Mouse (Mus musculus) kidney, embryonic 15.5 days (tissue): ENCODE data around the gene Bet1. TPM values are rescaled to one million over a fixed set of nuclear protein-coding genes. Genes with fewer than 3 reads are reported as not detected.

Experiments
- ATAC-seq: fragments of 200-750 bp; cut with Nextera tagmentation; replicated peaks from 2 replicates; pipeline ENCODE4 v1.8.0; 2017; ENCODE audit warnings: moderate TSS enrichment; ENCODE audit not compliant: low FRiP score
- H3K27ac ChIP-seq: fragments of 300-500 bp; sonication (generic); 2 replicates; pipeline ENCODE4 v1.5.1; 2015; ENCODE audit warnings: mild to moderate bottlenecking, inconsistent platforms
- H3K27me3 ChIP-seq: fragments of 300-500 bp; sonication (generic); 2 replicates; pipeline ENCODE4 v1.6.1; 2015; ENCODE audit warnings: inconsistent platforms
- H3K36me3 ChIP-seq: fragments of 300-500 bp; sonication (generic); 2 replicates; pipeline ENCODE4 v1.6.1; 2015; ENCODE audit warnings: inconsistent platforms
- H3K4me1 ChIP-seq: fragments of 300-500 bp; sonication (generic); 2 replicates; pipeline ENCODE4 v1.6.1; 2015; ENCODE audit warnings: inconsistent platforms
- H3K4me2 ChIP-seq: fragments of 300-500 bp; sonication (generic); 2 replicates; pipeline ENCODE4 v1.6.1; 2015; ENCODE audit warnings: moderate library complexity, mild to moderate bottlenecking, inconsistent platforms
- H3K4me3 ChIP-seq: fragments of 300-500 bp; sonication (generic); replicated peaks from 2 replicates; pipeline ENCODE4 v1.5.1; 2015; ENCODE audit warnings: mild to moderate bottlenecking, inconsistent platforms
- H3K9ac ChIP-seq: fragments of 300-500 bp; sonication (generic); 2 replicates; pipeline ENCODE4 v1.6.1; 2015; ENCODE audit warnings: mild to moderate bottlenecking, inconsistent platforms
- H3K9me3 ChIP-seq: fragments of 300-500 bp; sonication (generic); replicated peaks from 2 replicates; pipeline ENCODE4 v1.6.1; 2016; ENCODE audit warnings: inconsistent platforms
- WGBS: fragments of 180-500 bp; shearing (Covaris S2); methylation state at CpG from one replicate; pipeline ENCODE4 v1.1.7; 2015; ENCODE audit warnings: mixed read lengths; 5-methylcytosine and 5-hydroxymethylcytosine counted together
- polyA plus RNA-seq: library from polyadenylated mRNA; unstranded; fragments of >200 nt; fragmentation: Nextera tagmentation; extraction: Ambion mirVana; gene quantifications from 2 replicates; pipeline ENCODE4 v1.2.1, GENCODE M21; 2015

Gene Bet1
- polyA plus RNA-seq, result 69.4 and 79.3 TPM in 2 replicates

GRCm38 (mm10) chr6:4086663-4087454 is at the start of gene Bet1:
TSS of gene Bet1 (minus strand) at chr6:4086972.
- no peaks in the 10 kb centered on the region for H3K27me3 ChIP-seq
- H3K27ac ChIP-seq, result peak within 1 kb of the TSS; percentile 73
- no peaks in the 10 kb centered on the region for H3K9me3 ChIP-seq
- 0 out of 2 replicates have a peak, but pooled peaks cover 3% of the 10 kb centered on the region for H3K36me3 ChIP-seq
- WGBS, result under 1% methylated on average over 24 of the region's 24 CpGs
- peak; percentile 100 for ATAC-seq
- peaks cover 5% of the 10 kb centered on the region; the same call in 1 of the 2 replicates for H3K4me1 ChIP-seq
- peak within 1 kb of the TSS; percentile 87 for H3K4me3 ChIP-seq
- peak within 1 kb of the TSS; percentile 75 for H3K9ac ChIP-seq
- H3K4me2 ChIP-seq, result peak within 1 kb of the TSS; percentile 69

- Histone ChIP-seq H3K27me3 (no peaks in the 10 kb centered on the region), H3K9ac (no peak overlapping the region), H3K27ac (no peak overlapping the region), H3K4me1 (no peaks in the 10 kb centered on the region), H3K9me3 (no peaks in the 10 kb centered on the region), H3K36me3 (no peaks in the 10 kb centered on the region), H3K4me2 (no peak overlapping the region), H3K4me3 (no peak overlapping the region)
- ATAC-seq, result no peak
- WGBS, result 75% methylated on average over 7 of the region's 7 CpGs
Measured at GRCm38 (mm10) chr6:4132239-4132638, 45.5 kb upstream of the Bet1 start.

GRCm38 (mm10) chr6:4131149-4131548 is 44.4 kb upstream of the Bet1 start:
- ATAC-seq, result no peak
- H3K27ac ChIP-seq, result no peak overlapping the region
- no peak overlapping the region for H3K4me2 ChIP-seq
- H3K9ac ChIP-seq, result no peak overlapping the region
- H3K4me1 ChIP-seq, result no peaks in the 10 kb centered on the region
- no peaks in the 10 kb centered on the region for H3K36me3 ChIP-seq
- H3K4me3 ChIP-seq, result no peak overlapping the region
- WGBS, result 51% methylated on average over 2 of the region's 2 CpGs
- no peaks in the 10 kb centered on the region for H3K27me3 ChIP-seq
- H3K9me3 ChIP-seq, result no peaks in the 10 kb centered on the region

DNA sequence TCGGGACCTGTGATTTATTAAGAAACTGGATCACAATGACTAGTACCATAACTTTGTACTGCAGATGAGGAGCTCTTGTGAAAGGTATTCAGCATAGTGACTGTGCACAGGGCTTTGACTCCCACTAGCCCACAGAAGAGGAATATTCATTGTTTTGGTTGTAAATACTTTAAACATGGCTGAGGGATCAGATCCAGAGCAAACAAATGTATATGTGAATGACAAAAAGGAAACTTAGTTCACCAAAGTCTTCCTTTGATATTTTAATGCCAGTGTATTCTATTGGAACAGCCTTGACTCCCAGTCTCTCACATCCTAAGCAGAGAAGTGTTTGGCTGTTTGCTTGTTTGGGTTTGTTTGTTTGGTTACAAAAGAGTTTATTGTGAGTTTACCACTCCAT is 31.8 kb upstream of the Bet1 start:
- H3K9ac ChIP-seq, result no peak overlapping the region
- ATAC-seq, result no peak

DNA sequence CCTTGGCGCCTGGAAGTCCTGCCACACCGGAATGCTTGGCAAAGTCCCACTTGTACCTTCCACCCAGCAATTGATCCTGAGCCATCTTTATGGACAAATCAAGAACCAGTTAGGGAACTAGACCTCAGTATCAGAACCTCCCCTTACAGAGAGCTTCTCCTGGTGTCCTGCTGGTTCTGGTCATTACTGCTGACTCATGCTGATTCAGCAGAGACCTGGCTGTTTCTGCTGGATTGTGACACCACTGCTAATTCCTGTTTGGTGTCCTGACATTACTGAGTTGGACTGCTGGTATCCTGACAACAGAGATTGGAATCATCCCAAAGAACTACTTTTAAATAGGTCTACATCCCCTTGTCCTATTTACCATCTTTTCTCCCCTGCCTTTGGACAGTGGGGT is 3.7 kb upstream of the Bet1 start:
- Histone ChIP-seq H3K9ac (no peak overlapping the region), H3K36me3 (no peaks in the 10 kb centered on the region), H3K27me3 (no peaks in the 10 kb centered on the region), H3K27ac (no peak overlapping the region), H3K4me2 (no peak overlapping the region), H3K9me3 (no peaks in the 10 kb centered on the region), H3K4me3 (no peak overlapping the region), H3K4me1 (peaks cover 3% of the 10 kb centered on the region; the same call in 1 of the 2 replicates)
- WGBS, result 82% methylated on average over 2 of the region's 2 CpGs
- no peak for ATAC-seq

More for the DNA sequence above, 31.8 kb upstream of the Bet1 start:
- H3K9me3 ChIP-seq, result no peaks in the 10 kb centered on the region
- H3K27me3 ChIP-seq, result no peaks in the 10 kb centered on the region
- H3K36me3 ChIP-seq, result no peaks in the 10 kb centered on the region
- H3K4me3 ChIP-seq, result no peak overlapping the region
- no peaks in the 10 kb centered on the region for H3K4me1 ChIP-seq
- no peak overlapping the region for H3K27ac ChIP-seq
- H3K4me2 ChIP-seq, result no peak overlapping the region
- WGBS, result 63% methylated on average over 1 of the region's 1 CpGs

DNA sequence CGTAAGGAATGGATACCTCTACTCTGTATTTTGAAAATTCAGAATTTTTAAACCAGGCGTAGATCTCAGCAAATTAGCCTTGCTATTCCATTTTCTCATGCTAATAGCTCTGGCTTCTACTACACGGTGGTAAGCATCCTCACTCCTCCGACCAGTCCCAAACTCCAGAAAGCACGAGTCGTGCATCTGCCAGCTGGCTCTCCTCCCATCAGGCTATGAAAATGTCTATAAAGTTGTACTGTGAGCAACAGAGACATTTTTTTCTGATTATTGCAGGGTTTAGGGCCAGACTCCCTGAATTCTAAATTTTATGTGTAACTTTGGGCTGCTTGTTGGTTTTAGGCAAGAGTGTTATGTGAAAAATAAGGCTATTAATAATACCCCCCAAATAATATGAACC is 14.5 kb downstream of the Bet1 start:
- H3K27ac ChIP-seq, result no peak overlapping the region
- no peak for ATAC-seq
- H3K27me3 ChIP-seq, result no peaks in the 10 kb centered on the region
- no peaks in the 10 kb centered on the region for H3K9me3 ChIP-seq
- H3K9ac ChIP-seq, result no peak overlapping the region
- WGBS, result 68% methylated on average over 6 of the region's 6 CpGs
- no peaks in the 10 kb centered on the region for H3K4me1 ChIP-seq
- no peak overlapping the region for H3K4me3 ChIP-seq
- H3K4me2 ChIP-seq, result no peak overlapping the region
- H3K36me3 ChIP-seq, result peaks cover under 1% of the 10 kb centered on the region; the same call in 1 of the 2 replicates

DNA sequence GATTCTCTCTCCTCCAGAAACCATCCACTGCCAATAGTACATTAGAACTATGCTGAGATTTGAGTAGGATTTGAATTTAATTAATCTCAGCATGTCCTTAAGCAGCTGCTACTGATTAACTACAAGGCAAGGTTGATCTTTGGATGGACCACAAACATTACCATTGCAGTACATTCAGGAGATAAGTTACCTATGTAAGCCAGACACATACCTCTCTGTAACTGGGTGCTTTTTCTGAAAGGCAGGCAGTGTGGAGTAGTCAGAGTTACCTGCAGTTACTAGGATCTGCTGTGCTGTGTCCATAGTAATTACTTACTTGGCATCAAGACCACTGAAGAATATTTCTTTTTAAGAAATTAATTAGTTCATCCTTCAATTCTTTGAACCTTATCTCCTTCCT is 17.1 kb downstream of the Bet1 start:
- no peak overlapping the region for H3K27ac ChIP-seq
- H3K9ac ChIP-seq, result no peak overlapping the region
- H3K27me3 ChIP-seq, result no peaks in the 10 kb centered on the region
- no peaks in the 10 kb centered on the region for H3K4me1 ChIP-seq
- 0 out of 2 replicates have a peak, but pooled peaks have one; percentile 33 for ATAC-seq
- no peaks in the 10 kb centered on the region for H3K36me3 ChIP-seq
- no peaks in the 10 kb centered on the region for H3K9me3 ChIP-seq
- no peak overlapping the region for H3K4me3 ChIP-seq
- H3K4me2 ChIP-seq, result no peak overlapping the region

DNA sequence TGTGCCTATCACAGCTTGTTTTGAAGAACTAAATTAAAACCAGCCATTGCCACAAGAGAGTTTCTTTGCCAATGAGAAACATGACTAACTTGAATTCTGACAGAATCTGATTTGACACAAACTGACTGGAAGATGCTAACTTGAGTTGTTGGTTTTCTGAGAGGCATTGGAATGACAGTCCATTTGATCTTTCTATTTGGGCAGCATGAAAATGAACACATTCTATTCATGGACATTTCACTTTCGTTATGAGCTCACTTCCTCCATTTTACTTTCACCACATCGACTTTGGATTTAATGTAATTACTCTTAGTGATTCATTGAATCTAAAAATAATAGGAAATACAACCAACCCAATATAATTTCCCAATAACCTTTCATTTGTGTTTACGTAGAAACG is 32.4 kb downstream of the Bet1 start:
- no peaks in the 10 kb centered on the region for H3K36me3 ChIP-seq
- H3K4me1 ChIP-seq, result no peaks in the 10 kb centered on the region
- ATAC-seq, result no peak
- WGBS, result 88% methylated on average over 4 of the region's 4 CpGs
- no peak overlapping the region for H3K9ac ChIP-seq
- H3K4me3 ChIP-seq, result no peak overlapping the region
- H3K9me3 ChIP-seq, result no peaks in the 10 kb centered on the region
- no peak overlapping the region for H3K4me2 ChIP-seq
- no peak overlapping the region for H3K27ac ChIP-seq
- H3K27me3 ChIP-seq, result no peaks in the 10 kb centered on the region

DNA sequence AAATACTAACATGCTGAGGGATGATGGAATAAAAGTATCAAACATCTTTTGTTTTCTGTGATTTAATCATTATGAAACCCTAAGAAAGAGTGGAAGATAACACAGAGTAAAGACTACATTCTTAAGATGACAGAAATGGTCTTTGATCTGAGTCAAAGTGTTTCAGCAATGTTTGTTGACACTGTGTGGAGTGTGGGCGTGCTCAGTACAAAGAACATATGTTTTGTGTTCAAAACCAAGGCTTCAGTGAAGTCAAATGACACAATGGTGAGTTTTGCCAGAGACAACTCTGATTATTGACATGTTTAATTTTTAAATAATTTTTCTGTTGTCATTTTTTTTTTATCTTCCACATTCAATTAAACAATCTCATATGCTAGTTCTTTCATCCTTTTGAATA is 33.9 kb downstream of the Bet1 start:
- H3K9me3 ChIP-seq, result no peaks in the 10 kb centered on the region
- WGBS, result 51% methylated on average over 1 of the region's 1 CpGs
- H3K36me3 ChIP-seq, result no peaks in the 10 kb centered on the region
- no peak overlapping the region for H3K27ac ChIP-seq
- no peak overlapping the region for H3K9ac ChIP-seq
- H3K27me3 ChIP-seq, result no peaks in the 10 kb centered on the region
- H3K4me1 ChIP-seq, result no peaks in the 10 kb centered on the region
- no peak for ATAC-seq
- H3K4me3 ChIP-seq, result no peak overlapping the region
- no peak overlapping the region for H3K4me2 ChIP-seq

- Histone ChIP-seq H3K4me3 (no peak overlapping the region), H3K4me1 (no peaks in the 10 kb centered on the region), H3K9ac (no peak overlapping the region), H3K36me3 (no peaks in the 10 kb centered on the region), H3K9me3 (no peaks in the 10 kb centered on the region), H3K27me3 (no peaks in the 10 kb centered on the region), H3K4me2 (no peak overlapping the region), H3K27ac (no peak overlapping the region)
- no peak for ATAC-seq
- 97% methylated on average over 1 of the region's 1 CpGs for WGBS
Measured at GRCm38 (mm10) chr6:4047200-4047599, 39.6 kb downstream of the Bet1 start.

DNA sequence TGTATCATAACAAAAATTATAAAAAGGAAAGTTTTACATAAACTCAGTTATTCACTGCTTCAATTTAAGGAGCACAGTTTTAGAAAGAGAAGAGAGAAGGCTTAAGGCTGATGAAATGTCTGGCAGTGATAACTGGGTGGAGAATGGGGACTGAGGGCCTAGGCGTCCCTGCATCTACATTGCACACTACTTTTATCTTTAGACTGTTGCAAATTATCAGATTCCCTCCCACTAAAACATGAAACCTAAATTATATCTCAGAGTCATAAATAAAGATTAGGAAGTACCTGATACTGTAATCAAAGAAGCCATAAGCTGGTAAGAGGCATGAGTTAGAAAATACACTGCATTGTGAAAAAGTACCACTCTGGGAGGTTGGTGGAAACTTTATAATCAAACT is 45.0 kb downstream of the Bet1 start:
- 72% methylated on average over 1 of the region's 1 CpGs for WGBS
- Histone ChIP-seq H3K9me3 (no peaks in the 10 kb centered on the region), H3K9ac (no peak overlapping the region), H3K4me2 (no peak overlapping the region), H3K4me3 (no peak overlapping the region), H3K4me1 (no peaks in the 10 kb centered on the region), H3K27ac (no peak overlapping the region), H3K27me3 (no peaks in the 10 kb centered on the region), H3K36me3 (no peaks in the 10 kb centered on the region)
- no peak for ATAC-seq

- Histone ChIP-seq H3K36me3 (no peaks in the 10 kb centered on the region), H3K27me3 (no peaks in the 10 kb centered on the region), H3K27ac (no peak overlapping the region), H3K9ac (no peak overlapping the region), H3K4me2 (no peak overlapping the region), H3K4me1 (no peaks in the 10 kb centered on the region), H3K9me3 (no peaks in the 10 kb centered on the region), H3K4me3 (no peak overlapping the region)
- ATAC-seq, result no peak
- 82% methylated on average over 3 of the region's 3 CpGs for WGBS
Measured at GRCm38 (mm10) chr6:4030956-4031355, 55.8 kb downstream of the Bet1 start.
